Mouse (Mus musculus) hindbrain, embryonic 16.5 days (tissue): ENCODE data around the gene Clmn. TPM values are rescaled to one million over a fixed set of nuclear protein-coding genes. Genes with fewer than 3 reads are reported as not detected.

ENCODE experiments used
- ATAC-seq: fragments of 200-750 bp; cut with Nextera tagmentation; 2 replicates; pipeline ENCODE4 v1.8.0; 2017; ENCODE audit warnings: moderate TSS enrichment, moderate library complexity
- H3K27ac ChIP-seq: fragments of 300-500 bp; sonication (generic); 2 replicates; pipeline ENCODE4 v1.5.1; 2014; ENCODE audit warnings: low read depth, mild to moderate bottlenecking, control low read depth, low read length, moderate library complexity
- H3K27me3 ChIP-seq: fragments of 300-500 bp; sonication (generic); replicated peaks from 2 replicates; pipeline ENCODE4 v1.6.1; 2014; ENCODE audit warnings: low read length; ENCODE audit not compliant: control insufficient read depth, insufficient read depth
- H3K36me3 ChIP-seq: fragments of 300-500 bp; sonication (generic); 2 replicates; pipeline ENCODE4 v1.6.1; 2014; ENCODE audit warnings: mild to moderate bottlenecking, low read length, moderate library complexity, mixed read lengths; ENCODE audit not compliant: control insufficient read depth, insufficient read depth
- H3K4me1 ChIP-seq: fragments of 300-500 bp; sonication (generic); 2 replicates; pipeline ENCODE4 v1.6.1; 2014; ENCODE audit warnings: low read depth, low read length; ENCODE audit not compliant: control insufficient read depth, insufficient read depth
- H3K4me2 ChIP-seq: fragments of 300-500 bp; sonication (generic); 2 replicates; pipeline ENCODE4 v1.6.1; 2014; ENCODE audit warnings: mild to moderate bottlenecking, low read length, control low read depth, moderate library complexity
- H3K4me3 ChIP-seq: fragments of 300-500 bp; sonication (generic); 2 replicates; pipeline ENCODE4 v1.5.1; 2014; ENCODE audit warnings: mild to moderate bottlenecking, low read length, control low read depth, moderate library complexity
- H3K9ac ChIP-seq: fragments of 300-500 bp; sonication (generic); 2 replicates; pipeline ENCODE4 v1.6.1; 2014; ENCODE audit warnings: low read depth, mild to moderate bottlenecking, control low read depth, low read length, moderate library complexity
- H3K9me3 ChIP-seq: fragments of 300-500 bp; sonication (generic); 2 replicates; pipeline ENCODE4 v1.6.1; 2014; ENCODE audit warnings: mild to moderate bottlenecking, low read length, moderate library complexity; ENCODE audit not compliant: control insufficient read depth
- WGBS: fragments of 180-500 bp; shearing (Covaris S2); extraction: QIAGEN DNeasy Blood & Tissue Kit; methylation state at CpG from one replicate; pipeline ENCODE4 v1.1.7; 2014; 5-methylcytosine and 5-hydroxymethylcytosine counted together
- polyA plus RNA-seq: library from polyadenylated mRNA; unstranded; fragments of >200 nt; fragmentation: Nextera tagmentation; extraction: Ambion mirVana; gene quantifications from 2 replicates; pipeline ENCODE4 v1.2.1, GENCODE M21; 2015

Clmn gene
- polyA plus RNA-seq, 1 experiment from 2014 or later: 1.2 TPM

DNA sequence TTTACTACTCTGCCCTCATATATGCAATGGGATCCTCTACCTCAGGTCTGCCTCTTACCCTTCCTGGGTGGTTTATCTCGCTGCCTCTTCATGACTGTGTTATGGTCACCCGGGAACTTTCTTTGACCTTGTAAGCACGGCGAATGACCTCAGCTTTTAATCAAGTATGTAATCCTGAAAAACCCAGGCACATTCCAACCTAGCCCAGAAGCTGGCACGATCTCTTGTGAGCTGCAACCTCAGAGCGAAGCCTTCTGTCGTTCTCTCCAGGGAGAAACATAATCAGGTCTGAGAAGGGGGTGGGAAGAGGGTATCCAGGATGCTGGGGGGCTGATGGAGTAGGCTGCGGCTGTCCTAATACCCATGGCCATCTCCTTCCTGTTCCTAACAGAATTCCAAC lies 45.8 kb downstream of the Clmn start:
- Histone ChIP-seq H3K9ac (no peak overlapping the region), H3K4me1 (peaks cover 4% of the 10 kb centered on the region; the same call in 1 of the 2 replicates), H3K9me3 (no peaks in the 10 kb centered on the region), H3K4me3 (no peak overlapping the region), H3K36me3 (no peaks in the 10 kb centered on the region), H3K4me2 (no peak overlapping the region), H3K27ac (no peak overlapping the region), H3K27me3 (no peaks in the 10 kb centered on the region)
- WGBS: 58% methylated on average over 8 of the region's 8 CpGs
- no peak for ATAC-seq

- no peak overlapping the region for H3K4me2 ChIP-seq
- 80% methylated on average over 7 of the region's 7 CpGs for WGBS
- peaks cover 4% of the 10 kb centered on the region; the same call in 1 of the 2 replicates for H3K4me1 ChIP-seq
- H3K4me3 ChIP-seq: no peak overlapping the region
- ATAC-seq: no peak
- H3K36me3 ChIP-seq: no peaks in the 10 kb centered on the region
- no peak overlapping the region for H3K27ac ChIP-seq
- no peaks in the 10 kb centered on the region for H3K9me3 ChIP-seq
- H3K9ac ChIP-seq: no peak overlapping the region
- H3K27me3 ChIP-seq: no peaks in the 10 kb centered on the region
These were observed 46.8 kb downstream of the Clmn start for GRCm38 (mm10) chr12:104818057-104818456.

- no peak for ATAC-seq
- H3K9ac ChIP-seq: 0 out of 2 replicates have a peak overlapping the region, but pooled peaks have one; percentile 13
- H3K36me3 ChIP-seq: no peaks in the 10 kb centered on the region
- no peak overlapping the region for H3K4me2 ChIP-seq
- 23% methylated on average over 12 of the region's 12 CpGs for WGBS
- no peak overlapping the region for H3K27ac ChIP-seq
- H3K4me1 ChIP-seq: peaks cover 4% of the 10 kb centered on the region; the same call in 1 of the 2 replicates
- H3K4me3 ChIP-seq: no peak overlapping the region
- no peaks in the 10 kb centered on the region for H3K9me3 ChIP-seq
- H3K27me3 ChIP-seq: no peaks in the 10 kb centered on the region
These were observed 47.6 kb downstream of the Clmn start for GRCm38 (mm10) chr12:104817172-104817866.

GRCm38 (mm10) chr12:104814291-104814690 lies 50.6 kb downstream of the Clmn start:
- no peak overlapping the region for H3K9ac ChIP-seq
- H3K4me3 ChIP-seq: no peak overlapping the region
- no peaks in the 10 kb centered on the region for H3K36me3 ChIP-seq
- peaks cover 4% of the 10 kb centered on the region; the same call in 1 of the 2 replicates for H3K4me1 ChIP-seq
- no peak for ATAC-seq
- 72% methylated on average over 7 of the region's 7 CpGs for WGBS
- H3K27me3 ChIP-seq: no peaks in the 10 kb centered on the region
- H3K9me3 ChIP-seq: no peaks in the 10 kb centered on the region
- no peak overlapping the region for H3K4me2 ChIP-seq
- H3K27ac ChIP-seq: no peak overlapping the region

- Histone ChIP-seq H3K4me2 (no peak overlapping the region), H3K36me3 (no peaks in the 10 kb centered on the region), H3K4me1 (peaks cover 4% of the 10 kb centered on the region; the same call in 1 of the 2 replicates), H3K4me3 (no peak overlapping the region), H3K9ac (no peak overlapping the region), H3K9me3 (no peaks in the 10 kb centered on the region), H3K27me3 (no peaks in the 10 kb centered on the region), H3K27ac (no peak overlapping the region)
- WGBS: 83% methylated on average over 13 of the region's 13 CpGs
- ATAC-seq: no peak
These were observed 51.1 kb downstream of the Clmn start for GRCm38 (mm10) chr12:104813762-104814161.

GRCm38 (mm10) chr12:104812711-104813110 lies 52.2 kb downstream of the Clmn start:
- no peak overlapping the region for H3K9ac ChIP-seq
- peaks cover 4% of the 10 kb centered on the region; the same call in 1 of the 2 replicates for H3K4me1 ChIP-seq
- no peak overlapping the region for H3K4me3 ChIP-seq
- ATAC-seq: no peak
- no peak overlapping the region for H3K4me2 ChIP-seq
- 73% methylated on average over 4 of the region's 4 CpGs for WGBS
- no peak overlapping the region for H3K27ac ChIP-seq
- H3K9me3 ChIP-seq: no peaks in the 10 kb centered on the region
- no peaks in the 10 kb centered on the region for H3K27me3 ChIP-seq
- H3K36me3 ChIP-seq: no peaks in the 10 kb centered on the region

- H3K4me3 ChIP-seq: no peak overlapping the region
- ATAC-seq: no peak
- no peaks in the 10 kb centered on the region for H3K4me1 ChIP-seq
- no peak overlapping the region for H3K9ac ChIP-seq
- H3K27me3 ChIP-seq: no peaks in the 10 kb centered on the region
- no peak overlapping the region for H3K4me2 ChIP-seq
- WGBS: 58% methylated on average over 7 of the region's 7 CpGs
- H3K9me3 ChIP-seq: no peaks in the 10 kb centered on the region
- no peak overlapping the region for H3K27ac ChIP-seq
- H3K36me3 ChIP-seq: no peaks in the 10 kb centered on the region
These were observed 53.9 kb downstream of the Clmn start for GRCm38 (mm10) chr12:104810923-104811443.

- no peak overlapping the region for H3K4me3 ChIP-seq
- H3K9ac ChIP-seq: no peak overlapping the region
- no peaks in the 10 kb centered on the region for H3K36me3 ChIP-seq
- no peak overlapping the region for H3K27ac ChIP-seq
- H3K9me3 ChIP-seq: no peaks in the 10 kb centered on the region
- no peak overlapping the region for H3K4me2 ChIP-seq
- WGBS: 82% methylated on average over 17 of the region's 17 CpGs
- no peaks in the 10 kb centered on the region for H3K4me1 ChIP-seq
- no peak for ATAC-seq
- no peaks in the 10 kb centered on the region for H3K27me3 ChIP-seq
These were observed 56.3 kb downstream of the Clmn start for GRCm38 (mm10) chr12:104808421-104809067.

GRCm38 (mm10) chr12:104806680-104807375 lies 58.0 kb downstream of the Clmn start:
- no peak overlapping the region for H3K4me2 ChIP-seq
- H3K27me3 ChIP-seq: no peaks in the 10 kb centered on the region
- H3K27ac ChIP-seq: no peak overlapping the region
- H3K4me3 ChIP-seq: no peak overlapping the region
- no peaks in the 10 kb centered on the region for H3K36me3 ChIP-seq
- no peaks in the 10 kb centered on the region for H3K9me3 ChIP-seq
- peak; percentile 60 for ATAC-seq
- no peak overlapping the region for H3K9ac ChIP-seq
- WGBS: 40% methylated on average over 4 of the region's 4 CpGs
- H3K4me1 ChIP-seq: peaks cover 1% of the 10 kb centered on the region; the same call in 1 of the 2 replicates
